Mouse (Mus musculus) spleen, adult 2 months (tissue): ENCODE data around the gene Kif26a. TPM values are rescaled to one million over a fixed set of nuclear protein-coding genes. Genes with fewer than 3 reads are reported as not detected.

ENCODE experiments used
- DNase-seq, 2 experiments: peaks; one replicate each; pipeline versions ENCODE4 v3.0.0 to v3.0.0-alpha.2; 2012 to 2021; ENCODE audit warnings: low spot score in 2 of 2, low read depth in 1 of 2
- H3K27ac ChIP-seq: fragments of 200-500 bp; 2 replicates; pipeline ENCODE4 v1.5.1; 2012; ENCODE audit warnings: low read length, inconsistent platforms; ENCODE audit not compliant: insufficient read depth
- H3K27me3 ChIP-seq: fragments of 200-500 bp; 2 replicates; pipeline ENCODE4 v1.6.1; 2012; ENCODE audit warnings: mild to moderate bottlenecking, moderate library complexity, low read length, inconsistent platforms; ENCODE audit not compliant: control insufficient read depth, insufficient read depth
- H3K36me3 ChIP-seq: fragments of 200-500 bp; 2 replicates; pipeline ENCODE4 v1.6.1; 2012; ENCODE audit warnings: mild to moderate bottlenecking, low read length, inconsistent platforms; ENCODE audit not compliant: control insufficient read depth, insufficient read depth
- H3K4me1 ChIP-seq: fragments of 200-500 bp; 2 replicates; pipeline ENCODE4 v1.6.1; 2011; ENCODE audit warnings: inconsistent platforms; ENCODE audit not compliant: control insufficient read depth, insufficient read depth, insufficient read length
- H3K4me3 ChIP-seq: fragments of 200-500 bp; 2 replicates; pipeline ENCODE4 v1.5.1; 2011; ENCODE audit warnings: mild to moderate bottlenecking, inconsistent platforms; ENCODE audit not compliant: insufficient read depth, insufficient read length; ENCODE audit errors: extremely low read depth
- CTCF ChIP-seq: fragments of 200-500 bp; IDR thresholded peaks from 2 replicates; pipeline ENCODE4 v1.5.1; 2011; ENCODE audit warnings: mild to moderate bottlenecking, inconsistent platforms; ENCODE audit not compliant: insufficient read depth, insufficient read length, insufficient replicate concordance; ENCODE audit errors: extremely low read depth
- POLR2A ChIP-seq: fragments of 200-500 bp; IDR thresholded peaks from 2 replicates; pipeline ENCODE4 v1.6.1; 2011; ENCODE audit warnings: low read depth, low read length, inconsistent platforms
- WGBS: fragments of 180-500 bp; shearing (Covaris S2); methylation state at CpG from one replicate; pipeline ENCODE4 v1.1.7; 2018; 5-methylcytosine and 5-hydroxymethylcytosine counted together
- polyA plus RNA-seq: library from polyadenylated mRNA; depleted of rRNA; stranded (reverse); fragments of >200 nt; gene quantifications from 2 replicates; pipeline ENCODE4 v1.2.3, GENCODE M21; 2012

Gene Kif26a
- polyA plus RNA-seq, 1 experiment: 1.8 TPM

- Histone ChIP-seq H3K27ac (no peak overlapping the region), H3K4me1 (no peaks in the 10 kb centered on the region), H3K4me3 (no peak overlapping the region), H3K27me3 (no peaks in the 10 kb centered on the region), H3K36me3 (no peaks in the 10 kb centered on the region)
- 31% methylated on average over 10 of the region's 10 CpGs for WGBS
- DNase-seq: no peak
- no peak for TF ChIP-seq POLR2A
Measured at GRCm38 (mm10) chr12:112196562-112196961, 50.6 kb downstream of the Kif26a start.

GRCm38 (mm10) chr12:112199363-112199762, 53.4 kb downstream of the Kif26a start:
- Histone ChIP-seq H3K4me1 (no peaks in the 10 kb centered on the region), H3K27me3 (no peaks in the 10 kb centered on the region), H3K4me3 (no peak overlapping the region), H3K36me3 (no peaks in the 10 kb centered on the region), H3K27ac (no peak overlapping the region)
- no peak for DNase-seq
- 89% methylated on average over 3 of the region's 3 CpGs for WGBS
- TF ChIP-seq POLR2A: no peak
- no peak for TF ChIP-seq CTCF

GRCm38 (mm10) chr12:112200045-112200444, 54.0 kb downstream of the Kif26a start:
- 73% methylated on average over 2 of the region's 2 CpGs for WGBS
- no peak for TF ChIP-seq POLR2A
- no peak for TF ChIP-seq CTCF
- Histone ChIP-seq H3K27ac (no peak overlapping the region), H3K36me3 (no peaks in the 10 kb centered on the region), H3K4me1 (no peaks in the 10 kb centered on the region), H3K27me3 (no peaks in the 10 kb centered on the region), H3K4me3 (no peak overlapping the region)
- no peak for DNase-seq

- 86% methylated on average over 2 of the region's 2 CpGs for WGBS
Measured at GRCm38 (mm10) chr12:112207163-112207562, 61.2 kb downstream of the Kif26a start.

GRCm38 (mm10) chr12:112207734-112208133, 61.7 kb downstream of the Kif26a start:
- WGBS: 83% methylated on average over 4 of the region's 4 CpGs
- Histone ChIP-seq H3K36me3 (no peaks in the 10 kb centered on the region), H3K4me3 (no peak overlapping the region), H3K4me1 (no peaks in the 10 kb centered on the region), H3K27me3 (no peaks in the 10 kb centered on the region), H3K27ac (no peak overlapping the region)
- no peak for TF ChIP-seq POLR2A
- no peak for TF ChIP-seq CTCF
- DNase-seq: no peak

More at GRCm38 (mm10) chr12:112207163-112207562, 61.2 kb downstream of the Kif26a start:
- TF ChIP-seq POLR2A (no peak), CTCF (no peak)
- Histone ChIP-seq H3K27me3 (no peaks in the 10 kb centered on the region), H3K36me3 (no peaks in the 10 kb centered on the region), H3K27ac (no peak overlapping the region), H3K4me3 (no peak overlapping the region), H3K4me1 (no peaks in the 10 kb centered on the region)
- no peak for DNase-seq

- Histone ChIP-seq H3K4me1 (no peaks in the 10 kb centered on the region), H3K27me3 (no peaks in the 10 kb centered on the region), H3K27ac (no peak overlapping the region), H3K36me3 (no peaks in the 10 kb centered on the region), H3K4me3 (no peak overlapping the region)
- no peak for TF ChIP-seq CTCF
- TF ChIP-seq POLR2A: no peak
- 79% methylated on average over 12 of the region's 13 CpGs for WGBS
- no peak for DNase-seq
Measured at GRCm38 (mm10) chr12:112210622-112211021, 64.6 kb downstream of the Kif26a start.

- no peak overlapping the region for H3K27ac ChIP-seq
- no peaks in the 10 kb centered on the region for H3K36me3 ChIP-seq
- no peaks in the 10 kb centered on the region for H3K27me3 ChIP-seq
- TF ChIP-seq CTCF: no peak
- no peak for TF ChIP-seq POLR2A
- no peaks in the 10 kb centered on the region for H3K4me1 ChIP-seq
- WGBS: 64% methylated on average over 13 of the region's 13 CpGs
- DNase-seq: no peak
- H3K4me3 ChIP-seq: no peak overlapping the region
Measured at GRCm38 (mm10) chr12:112214441-112214857, 68.4 kb downstream of the Kif26a start.
